Mouse (Mus musculus) hematopoietic stem cell, adult 5-6 weeks (primary cell): Measurements from ENCODE around the gene Grb7. TPM values are rescaled to one million over a fixed set of nuclear protein-coding genes. Genes with fewer than 3 reads are reported as not detected.

ENCODE experiments used
- ATAC-seq, 2 experiments: fragments of 125-278 bp in 1 of 2; replicated peaks in 1 of 2; 2 replicates each; pipeline ENCODE4 v1.8.0; 2016 to 2017; ENCODE audit warnings: inconsistent platforms in 2 of 2, mild to moderate bottlenecking in 2 of 2, moderate number of reproducible peaks in 2 of 2, low read depth in 1 of 2, moderate TSS enrichment in 1 of 2; ENCODE audit not compliant: low FRiP score in 2 of 2, poor library complexity in 2 of 2, severe bottlenecking in 2 of 2, insufficient read depth in 1 of 2, low TSS enrichment in 1 of 2
- total RNA-seq: library from RNA; stranded (forward); fragments of 172-1452, 232-1000 nt; gene quantifications from 2 replicates; pipeline ENCODE4 v1.2.3, GENCODE M21; 2017

Gene Grb7
- total RNA-seq, 1 experiment from 2014 or later = not detected

DNA sequence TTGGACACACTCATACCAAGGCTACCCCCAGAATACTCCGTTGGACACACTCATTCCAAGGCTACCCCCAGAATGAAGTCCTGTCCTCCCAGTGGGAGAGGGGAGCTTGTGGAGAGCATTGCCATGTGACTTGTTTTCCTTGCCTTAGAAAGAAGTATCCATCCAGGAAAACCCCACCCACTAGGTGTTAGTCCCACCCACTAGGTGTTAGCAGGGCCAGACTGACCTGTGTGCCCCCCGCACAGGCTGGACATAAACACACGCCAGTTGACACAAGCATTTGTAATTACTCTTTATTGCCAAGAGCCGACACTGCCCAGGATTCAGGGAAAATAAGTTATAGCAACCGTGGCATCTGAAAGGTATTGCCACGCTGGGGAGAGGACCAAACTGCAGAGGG is 8.8 kb upstream of the Grb7 start:
- no peak for ATAC-seq

DNA sequence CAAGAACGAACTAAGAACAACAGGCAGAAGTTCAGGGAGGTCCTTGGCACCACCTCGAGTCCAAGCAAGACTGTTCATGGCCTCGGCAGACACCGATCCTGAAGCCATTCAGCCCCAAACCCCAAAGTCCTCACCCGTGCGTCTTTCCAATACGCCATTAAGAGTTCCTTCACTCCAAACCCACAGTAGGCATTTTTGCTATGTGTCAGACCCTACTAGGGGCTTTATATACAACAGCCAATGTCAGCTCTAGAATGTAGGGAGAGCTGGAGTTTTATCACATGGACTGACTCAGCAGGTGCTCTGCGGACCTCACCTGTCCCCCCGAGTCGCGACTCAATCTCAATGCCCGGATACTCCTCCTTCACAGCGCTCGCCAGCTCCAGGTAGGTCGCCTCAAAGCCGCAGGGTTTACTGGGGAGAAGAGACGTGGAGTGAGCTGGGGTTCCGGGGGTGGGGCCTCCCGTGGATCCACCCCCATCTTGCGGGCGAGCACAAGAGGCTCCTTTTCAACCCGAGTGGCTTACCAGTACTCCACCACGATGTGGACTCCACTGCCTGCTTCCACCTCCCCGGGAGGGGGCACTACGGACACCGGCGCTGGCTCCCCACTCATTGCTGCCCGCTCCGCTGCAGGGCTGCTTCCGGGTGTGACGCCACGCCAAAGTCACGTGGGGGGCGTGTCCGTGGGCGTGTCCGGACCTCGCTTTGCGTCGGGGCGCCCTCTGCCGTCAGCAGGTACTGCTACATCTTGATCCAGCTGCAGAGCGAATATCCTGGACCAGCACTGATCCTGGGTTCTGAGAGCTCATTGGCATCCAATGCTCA is 7.6 kb upstream of the Grb7 start, which contains the start of gene Mien1:
Gene Mien1, minus strand, starts transcription at position 661 of the 828 bp plus-strand sequence.
- ATAC-seq = peak; percentile 94

DNA sequence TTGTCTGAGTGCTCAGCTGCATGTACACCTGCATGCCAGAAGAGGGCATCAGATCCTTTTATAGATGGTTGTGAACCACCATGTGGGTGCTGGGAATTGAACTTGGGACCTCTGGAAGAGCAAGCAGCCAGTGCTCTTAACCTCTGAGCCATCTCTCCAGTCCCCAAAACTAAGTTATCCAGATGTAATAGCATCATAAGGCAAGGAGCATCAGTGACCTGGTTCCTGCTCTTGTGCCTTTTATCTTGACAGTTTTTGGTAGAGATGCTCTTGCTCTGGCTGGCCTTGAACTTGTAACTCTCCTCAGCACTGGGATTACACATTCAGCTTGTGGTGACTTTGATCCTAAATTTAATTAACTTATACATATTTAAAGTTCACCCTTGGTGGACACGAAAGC is 2.5 kb upstream of the Grb7 start:
- no peak for ATAC-seq

DNA sequence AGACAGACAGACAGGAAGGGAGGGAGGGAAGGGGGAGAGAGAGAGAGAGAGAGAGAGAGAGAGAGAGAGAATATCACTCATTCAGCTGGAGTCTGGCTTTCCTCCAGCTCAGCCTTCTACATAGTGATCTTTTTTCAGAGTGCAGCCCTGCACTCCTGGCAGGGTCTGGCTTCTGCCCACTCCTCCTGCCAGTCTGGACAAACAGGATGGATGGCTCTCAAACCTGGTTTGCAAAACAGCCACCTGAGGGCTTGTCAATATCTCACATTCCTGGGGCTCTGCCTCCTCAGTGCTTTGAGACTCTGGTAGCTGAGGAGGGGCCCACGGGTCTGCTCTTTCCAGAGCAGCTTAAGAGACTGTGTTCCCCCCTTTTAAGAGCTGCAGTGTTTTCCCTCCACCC is 956 bp upstream of the Grb7 start:
- ATAC-seq = no peak

DNA sequence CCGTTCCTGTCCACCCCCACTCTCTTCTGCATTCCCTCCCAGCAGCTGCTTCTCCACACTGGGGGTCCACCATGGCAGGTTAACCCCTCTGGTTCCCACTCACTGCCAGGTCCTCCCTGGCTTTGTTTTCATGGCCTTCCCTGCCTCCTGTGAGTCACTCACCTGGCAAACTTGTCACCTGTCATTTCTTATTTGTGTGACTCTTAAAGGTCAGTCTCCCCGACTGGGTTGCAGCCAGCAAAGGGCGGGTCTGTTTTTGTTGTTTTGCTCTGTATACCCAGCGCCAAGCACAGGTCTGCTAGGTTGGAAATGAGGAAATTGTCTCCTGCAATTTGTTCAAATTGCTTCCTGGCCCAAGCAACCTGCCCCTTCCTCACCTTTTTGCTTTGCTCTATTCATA is 515 bp upstream of the Grb7 start:
- no peak for ATAC-seq

DNA sequence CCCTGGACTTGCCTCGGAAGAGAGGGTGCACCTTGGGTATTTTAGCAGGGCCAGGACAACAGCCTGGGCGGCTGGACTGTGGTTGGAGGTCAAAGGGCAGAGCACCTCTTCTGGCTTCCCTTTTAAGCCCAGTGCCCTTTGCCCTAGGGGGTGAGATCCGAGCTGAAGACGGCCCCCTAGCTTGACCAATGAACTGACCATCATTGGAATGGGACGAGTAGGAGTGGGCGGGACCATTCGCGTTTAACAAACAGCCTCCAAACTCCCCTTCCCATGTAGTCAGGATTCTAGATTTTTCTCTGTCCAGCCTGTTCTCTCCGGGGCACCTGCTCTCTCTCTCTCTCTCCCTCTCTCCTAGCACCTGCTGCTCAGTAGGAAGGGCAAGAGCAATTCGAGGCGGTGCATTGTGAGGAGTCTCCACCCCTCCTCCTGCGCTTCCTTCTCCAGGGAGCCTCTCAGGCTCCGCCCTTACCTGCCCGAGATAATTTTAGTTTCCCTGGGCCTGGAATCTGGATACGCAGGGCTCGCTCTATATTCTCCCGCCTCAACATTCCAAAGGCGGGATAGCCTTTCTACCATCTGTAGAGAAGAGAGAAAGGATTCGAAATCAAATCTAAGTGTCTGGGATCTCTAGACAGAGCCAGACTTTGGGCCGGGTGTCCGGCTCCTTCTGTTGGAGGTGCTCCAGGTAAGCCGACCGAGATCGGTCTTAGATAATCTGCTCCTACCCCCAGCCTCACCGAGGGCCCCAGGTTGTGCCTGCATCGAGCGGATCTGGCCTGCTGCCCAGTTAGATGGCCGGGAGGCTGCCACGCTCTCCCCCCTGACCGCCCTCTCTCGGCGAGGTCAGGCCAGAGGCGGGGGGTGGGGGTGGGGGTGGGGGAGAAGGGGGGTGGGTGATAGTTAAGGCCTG is 624 bp downstream of the Grb7 start:
- no peak for ATAC-seq

DNA sequence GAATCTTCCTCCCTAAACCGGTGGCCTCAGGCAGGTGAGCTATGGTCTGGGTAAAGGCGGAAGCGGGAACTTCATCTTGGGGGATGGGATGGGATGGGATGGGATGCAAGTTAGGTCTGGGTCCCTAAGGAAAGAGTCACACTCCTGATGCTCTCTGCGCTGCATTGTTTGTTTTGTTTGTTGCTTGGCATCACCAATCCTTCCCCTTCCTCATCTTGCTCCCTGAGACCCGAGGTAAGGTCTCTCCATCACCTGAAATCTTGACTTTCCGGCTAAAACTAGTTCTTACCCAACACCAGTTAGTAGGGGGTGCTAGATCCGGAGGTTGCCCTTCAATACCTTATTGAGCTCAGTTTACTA is 1.3 kb downstream of the Grb7 start:
- ATAC-seq = no peak

DNA sequence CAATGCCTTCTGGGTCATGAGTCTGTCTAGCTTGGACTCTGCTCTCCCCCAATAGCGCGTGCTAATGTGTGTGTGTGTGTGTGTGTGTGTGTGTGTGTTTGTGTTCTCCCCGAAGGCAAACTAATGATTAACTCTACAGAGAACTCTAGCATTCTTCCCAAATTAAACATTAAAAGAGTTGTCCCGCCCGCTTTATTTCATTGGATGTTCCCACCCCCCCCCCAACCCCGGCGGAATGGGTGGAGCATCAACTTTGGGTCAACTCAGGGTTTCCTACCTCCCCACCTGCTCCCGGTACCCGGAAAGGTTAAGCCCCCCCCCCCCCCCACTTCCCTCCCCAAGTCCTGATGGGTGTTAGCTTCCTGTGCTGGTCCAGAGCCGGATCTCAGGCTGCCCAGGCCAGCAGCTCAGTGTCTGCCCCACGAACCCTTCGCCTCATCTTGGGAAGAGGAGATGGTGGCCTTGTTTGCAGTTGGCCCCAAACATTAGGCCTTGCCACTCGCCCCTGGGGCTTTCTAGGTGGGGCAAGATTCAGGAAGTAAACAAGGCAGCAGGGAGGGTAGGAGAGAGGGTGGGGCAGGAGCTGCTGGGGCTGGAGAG is 2.1 kb downstream of the Grb7 start:
- no peak for ATAC-seq

DNA sequence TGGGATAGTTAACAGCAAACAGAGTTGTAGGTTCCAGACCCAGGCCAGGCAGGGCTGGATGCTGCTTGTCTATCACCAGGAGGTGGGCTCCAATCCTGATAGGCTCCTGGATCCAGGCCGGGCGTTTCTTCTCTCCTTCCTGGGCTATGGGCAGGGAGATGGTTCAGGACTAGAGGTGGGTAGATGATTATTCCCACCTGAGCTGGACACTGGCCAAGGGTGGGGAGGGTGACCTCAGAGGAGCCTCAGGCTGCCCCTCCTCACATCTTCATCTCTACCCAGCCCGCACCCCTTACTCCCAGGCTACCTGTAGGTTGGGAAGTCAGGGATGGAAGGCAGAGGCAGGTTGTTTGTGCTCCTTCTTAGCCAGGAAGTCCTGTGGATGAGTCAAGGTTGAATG is 3.2 kb downstream of the Grb7 start:
- no peak for ATAC-seq

DNA sequence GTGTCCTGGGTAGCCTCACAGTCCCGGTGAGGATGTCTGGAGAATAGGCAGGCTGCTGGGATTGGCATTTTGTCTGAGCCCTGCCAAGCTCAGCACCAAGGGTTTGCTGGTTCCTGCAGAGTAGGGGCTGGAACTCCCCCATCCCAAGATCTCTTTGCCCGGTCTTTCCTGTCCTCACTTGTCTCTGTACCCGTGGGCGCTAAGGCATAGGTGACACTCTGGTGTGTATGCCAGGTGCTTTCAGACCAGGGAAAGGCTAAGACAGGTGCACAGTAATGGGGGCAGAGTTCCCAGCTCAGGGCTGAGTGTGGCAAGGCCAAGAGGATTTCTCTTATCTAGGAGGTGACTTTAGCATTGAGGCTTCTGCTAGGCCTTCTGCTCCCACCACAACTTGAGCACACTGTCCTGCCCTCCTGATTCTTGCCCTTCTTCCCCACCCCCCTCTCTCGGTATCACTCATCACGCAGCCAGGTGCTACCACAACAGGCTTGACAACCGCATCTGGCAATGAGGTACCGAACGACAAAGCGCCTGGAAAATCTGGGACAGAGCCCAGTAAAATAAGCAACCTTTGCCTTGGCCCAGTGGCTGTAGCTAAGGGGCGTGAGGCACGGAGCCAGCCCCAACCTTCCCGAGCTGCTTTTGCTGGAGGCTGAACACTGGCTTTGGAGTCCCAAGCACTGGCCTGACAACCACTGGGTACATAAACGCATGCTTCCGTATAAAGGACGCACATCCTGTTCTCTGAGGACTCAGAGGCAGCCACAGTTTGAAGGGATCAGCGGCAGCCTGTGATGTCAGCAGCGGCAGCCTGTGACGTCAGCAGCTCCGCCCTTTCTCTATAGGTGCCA is 4.0 kb downstream of the Grb7 start:
- ATAC-seq = no peak

DNA sequence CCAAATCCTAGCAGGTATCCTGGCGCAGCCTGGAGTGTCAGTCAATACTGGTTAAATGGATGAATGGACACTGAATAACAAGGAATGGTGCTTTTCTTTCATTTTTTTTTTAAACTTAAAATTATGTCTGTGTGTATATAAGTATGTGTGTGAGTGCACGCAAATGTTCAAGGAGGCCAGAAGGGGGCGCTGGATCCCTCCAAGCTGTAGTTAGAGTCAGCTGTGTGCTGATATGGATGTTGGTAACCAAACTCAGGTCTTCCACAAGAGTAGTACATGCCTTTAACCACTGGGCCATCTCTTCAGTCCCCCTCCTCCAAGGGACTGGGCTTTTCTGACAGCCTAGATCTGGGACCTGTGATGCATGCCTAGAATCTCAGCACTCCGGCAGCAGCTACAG is 9.3 kb downstream of the Grb7 start:
- no peak for ATAC-seq

DNA sequence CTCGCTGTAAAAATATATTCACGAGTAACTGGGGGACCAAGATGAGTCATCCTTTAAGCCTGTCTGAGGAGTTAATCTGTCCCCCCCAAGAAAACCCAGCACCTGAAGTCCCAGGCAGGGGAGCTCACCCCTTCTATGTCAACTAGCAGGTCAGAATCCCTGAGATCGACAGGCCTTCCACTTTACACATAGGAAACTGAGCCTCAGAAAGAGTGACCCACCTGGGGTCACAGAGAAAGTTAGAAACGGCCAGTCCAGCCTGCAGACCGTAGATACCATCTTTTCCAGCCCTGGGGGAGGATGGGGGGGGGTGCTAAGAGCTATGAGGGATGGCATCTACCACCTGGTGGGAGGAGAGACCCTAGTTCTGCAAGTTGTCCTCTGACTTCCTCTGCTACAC is 10.4 kb downstream of the Grb7 start:
- no peak for ATAC-seq

DNA sequence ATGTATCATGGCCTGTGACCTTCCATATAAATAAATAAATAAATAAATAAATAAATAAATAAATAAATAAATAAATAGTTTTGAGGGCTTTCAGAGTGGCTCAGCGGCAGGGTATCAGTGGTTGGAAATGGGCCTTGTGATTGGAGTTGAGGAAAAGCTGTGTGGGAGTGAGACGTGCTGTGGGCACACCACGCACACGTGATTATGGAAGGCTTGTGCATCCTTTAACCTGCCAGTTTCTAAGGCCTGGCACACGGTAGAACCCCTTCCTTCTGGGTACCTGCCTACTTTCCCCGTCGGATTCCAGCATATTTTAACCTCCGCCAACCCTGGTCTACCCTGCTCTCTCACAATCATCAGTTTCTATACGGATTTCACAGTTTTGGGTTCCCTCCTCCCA is 10.8 kb downstream of the Grb7 start:
- no peak for ATAC-seq

DNA sequence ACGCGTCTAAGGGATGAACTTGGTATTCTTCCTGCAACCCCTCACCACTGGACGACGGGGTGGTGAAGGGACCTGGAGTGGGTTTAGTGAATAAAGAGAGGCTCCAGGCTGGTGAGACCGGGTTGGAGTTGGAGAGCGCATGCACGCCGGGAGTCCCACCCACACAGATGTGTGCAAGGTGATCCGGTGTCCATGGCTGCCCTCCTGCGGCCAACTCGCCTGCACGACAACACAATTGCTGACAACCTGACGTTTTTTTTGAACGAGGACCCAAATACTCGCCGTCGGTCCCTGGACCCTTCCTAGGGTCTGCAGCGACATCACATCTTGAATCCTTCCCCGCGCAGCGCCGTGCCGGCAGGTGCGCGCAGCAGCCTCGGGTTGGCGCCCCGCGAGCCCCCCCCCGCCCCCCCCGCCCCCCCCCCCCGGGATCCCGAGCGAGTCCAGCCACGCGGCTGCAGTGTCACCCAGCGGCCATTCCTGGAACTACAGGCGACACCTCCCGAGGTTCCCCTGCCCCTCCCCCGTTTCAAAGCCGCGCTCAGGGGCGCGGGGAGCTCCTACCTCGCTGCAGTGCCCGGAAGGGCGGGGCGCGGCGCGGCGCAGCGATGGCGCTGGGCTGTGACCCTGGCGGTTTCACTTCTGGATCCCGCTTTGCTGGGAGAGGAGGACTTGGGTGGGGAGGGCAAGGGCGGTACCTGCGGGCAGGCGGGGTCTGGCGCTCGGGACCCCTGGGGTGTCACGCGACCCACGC is 11.3 kb downstream of the Grb7 start:
- peak; percentile 65 to 68 for ATAC-seq

DNA sequence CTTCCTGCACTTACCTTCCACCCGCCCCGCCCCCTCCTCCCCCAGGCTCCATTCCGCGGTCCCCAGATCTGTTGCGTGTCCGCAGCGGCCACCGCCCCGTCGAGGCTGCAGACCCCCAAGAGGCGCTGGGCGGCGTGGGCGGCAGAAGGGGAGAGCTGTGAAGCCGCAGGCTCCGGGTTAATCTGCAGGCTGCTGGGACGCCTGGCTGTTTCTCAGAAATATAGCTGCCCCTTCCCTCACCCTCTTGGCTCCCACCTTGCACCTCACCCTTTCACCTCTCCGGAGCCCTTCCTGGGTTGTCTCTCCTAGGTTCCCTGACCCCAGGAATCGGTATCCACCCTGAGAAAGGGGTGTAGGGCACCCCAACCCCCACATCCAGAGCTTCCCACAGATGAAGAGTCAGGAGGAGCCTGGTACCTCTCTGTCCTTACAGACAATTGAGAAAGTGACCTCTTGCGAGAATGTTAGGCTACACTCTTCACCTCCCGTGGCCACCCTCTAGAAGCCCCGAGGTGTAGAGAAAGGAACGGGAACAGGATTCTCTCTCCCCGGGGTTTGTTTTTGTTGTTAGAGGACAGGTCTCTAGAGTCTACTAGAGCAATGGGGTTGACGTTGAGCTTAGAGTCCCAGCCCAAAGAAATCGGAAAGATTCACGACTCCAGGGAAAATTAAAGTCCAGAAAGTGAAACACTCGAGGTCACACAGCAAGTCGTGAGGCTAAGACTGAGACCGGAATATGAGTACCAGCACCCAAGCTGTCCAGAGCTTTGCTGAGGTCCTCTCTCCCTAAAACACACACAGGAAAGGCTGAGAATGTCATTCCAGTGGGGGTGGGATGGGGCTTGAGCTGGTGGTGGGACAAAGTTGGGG is 12.2 kb downstream of the Grb7 start:
- ATAC-seq = 0 out of 4 replicates have a peak, but pooled peaks of 1 of the 2 experiments have one; percentile 2
